Mouse (Mus musculus) T-helper 17 cell (primary cell): ENCODE data around the gene Map1s.

Experiments used
- in situ Hi-C, 2 experiments: fragments of 300-600 bp; cut with MboI, MseI; formaldehyde crosslinking; loops; 1 replicate in 1 of 2; 2 replicates in 1 of 2; pipeline ENCODE4 v1.15.1; 2025; ENCODE audit warnings: high pct_unique_total_duplicates in 2 of 2

Gene Map1s

GRCm38 (mm10) chr8:70905831-70906736 is at the start of gene Map1s:
Map1s (plus strand) TSS chr8:70905932.
- in situ Hi-C loops, result no loop called here

GRCm38 (mm10) chr8:70856028-70856427 is 49.7 kb upstream of the Map1s start:
- in situ Hi-C loops, result no loop called here

GRCm38 (mm10) chr8:70856541-70857197 is 49.1 kb upstream of the Map1s start:
- in situ Hi-C loops, result no loop called here

- in situ Hi-C loops, result no loop called here
Measured at GRCm38 (mm10) chr8:70857516-70857915, 48.2 kb upstream of the Map1s start.

GRCm38 (mm10) chr8:70862824-70863641 is 42.7 kb upstream of the Map1s start, which contains the start of gene Kcnn1:
Kcnn1 (minus strand) TSS chr8:70863258.
- in situ Hi-C loops, result no loop called here

GRCm38 (mm10) chr8:70863956-70864711 is 41.6 kb upstream of the Map1s start:
- in situ Hi-C loops, result no loop called here

GRCm38 (mm10) chr8:70864712-70865221 is 41.0 kb upstream of the Map1s start:
- in situ Hi-C loops, result no loop called here

GRCm38 (mm10) chr8:70865350-70866000 is 40.3 kb upstream of the Map1s start:
- in situ Hi-C loops, result no loop called here

GRCm38 (mm10) chr8:70866001-70866520 is 39.7 kb upstream of the Map1s start:
- in situ Hi-C loops, result no loop called here

- in situ Hi-C loops, result no loop called here
Measured at GRCm38 (mm10) chr8:70866566-70866965, 39.2 kb upstream of the Map1s start.

GRCm38 (mm10) chr8:70868559-70869198 is 37.1 kb upstream of the Map1s start:
- in situ Hi-C loops, result no loop called here

GRCm38 (mm10) chr8:70869199-70869571 is 36.5 kb upstream of the Map1s start:
- in situ Hi-C loops, result no loop called here

GRCm38 (mm10) chr8:70869601-70870041 is 36.1 kb upstream of the Map1s start:
- in situ Hi-C loops, result no loop called here

GRCm38 (mm10) chr8:70871195-70871807 is 34.4 kb upstream of the Map1s start:
- in situ Hi-C loops, result no loop called here

GRCm38 (mm10) chr8:70872643-70873363 is 32.9 kb upstream of the Map1s start:
- in situ Hi-C loops, result no loop called here

GRCm38 (mm10) chr8:70873364-70873985 is 32.3 kb upstream of the Map1s start, which contains the start of gene Ccdc124:
Ccdc124 (minus strand) TSS chr8:70873935.
- in situ Hi-C loops, result no loop called here

GRCm38 (mm10) chr8:70874441-70874840 is 31.3 kb upstream of the Map1s start:
- in situ Hi-C loops, result no loop called here

GRCm38 (mm10) chr8:70876382-70876781 is 29.4 kb upstream of the Map1s start:
- in situ Hi-C loops, result no loop called here
